Mouse (Mus musculus) liver, postnatal 0 days (tissue): ENCODE results near the gene Tec.

Experiments used
- CTCF ChIP-seq: sonication (generic); IDR thresholded peaks from 2 replicates; pipeline ENCODE4 v1.5.1; 2016; ENCODE audit warnings: antibody characterized with exemption, low read depth
- EP300 ChIP-seq: IDR thresholded peaks from 2 replicates; pipeline ENCODE4 v1.6.1; 2016; ENCODE audit warnings: antibody characterized with exemption, low read depth, mild to moderate bottlenecking

DNA sequence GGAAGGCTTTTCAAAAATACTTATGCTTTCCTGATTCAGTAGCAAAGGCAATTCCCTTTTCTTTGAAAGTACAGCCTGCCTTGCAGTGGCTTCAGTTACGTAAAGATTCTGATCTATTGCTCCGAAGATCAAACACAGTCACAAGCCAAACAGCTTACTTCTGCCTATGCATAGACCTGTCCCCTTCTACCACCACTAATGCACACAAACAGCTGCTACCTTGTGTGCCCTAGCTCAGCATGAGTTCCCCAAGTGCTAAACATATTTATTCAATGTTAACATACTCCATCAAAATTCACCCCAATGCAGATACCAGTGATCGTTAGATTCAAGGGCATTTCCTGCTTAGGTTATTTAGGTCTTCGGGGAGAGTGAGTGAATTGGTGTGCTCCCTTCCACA lies 121.8 kb downstream of the Tec start:
- TF ChIP-seq CTCF (no peak), EP300 (no peak)
